ENCODE assay signal across 9 mouse cellular contexts in the genomic region with DNA sequence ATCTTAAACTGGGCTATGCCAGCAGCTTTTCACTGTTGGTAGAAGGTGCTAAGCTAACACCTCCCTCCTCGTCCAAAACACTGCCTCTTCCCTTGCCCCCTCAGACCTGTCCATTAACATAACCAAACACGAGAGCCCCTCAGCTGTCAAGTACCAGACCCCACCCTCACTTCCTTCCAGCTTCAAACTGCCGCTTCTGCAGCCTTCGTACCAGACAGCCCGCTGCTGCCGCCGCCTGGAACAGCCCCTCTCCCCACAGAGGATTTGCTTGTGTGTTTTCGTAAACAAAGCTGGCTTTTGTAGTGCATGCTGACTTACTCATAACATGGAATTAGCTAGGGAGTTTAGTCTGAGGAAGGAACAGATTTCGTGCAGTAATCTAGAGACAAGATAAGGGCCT. TPM values are rescaled to one million over a fixed set of nuclear protein-coding genes. Genes with fewer than 3 reads are reported as not detected.
DNase-seq lines count a peak whose midpoint lies in the region; ATAC-seq and TF ChIP-seq lines count a peak whose summit lies in the region.
"Had no signal": no experiment of that assay in that cellular context is flagged by ENCODE, and none has a peak within 500 bp of the region (broad histone marks: within the 10 kb centered on the region; RNA-seq: fewer than 3 reads in every experiment).

No protein-coding gene starts in this region.

- no peak overlapping the region for H3K9ac ChIP-seq in heart, embryonic 14.5 days (ENCODE audit: low read length)
- no peak overlapping the region for H3K9ac ChIP-seq in ES-Bruce4 (ENCODE audit: low read depth, poor library complexity, severe bottlenecking)
- 0 out of 2 replicates have a peak overlapping the region, but pooled peaks have one; percentile 22 for H3K9ac ChIP-seq in forebrain, embryonic 16.5 days (replicated peaks; ENCODE audit: low read depth, low read length)
- peak overlapping the region; percentile 34 for H3K9ac ChIP-seq in midbrain, embryonic 14.5 days (replicated peaks; ENCODE audit: low read length)
- H3K9ac ChIP-seq: liver, embryonic 15.5 days had no signal

- no peak overlapping the region for H3K27ac ChIP-seq in heart, embryonic 14.5 days (replicated peaks in 1 of 2; ENCODE audit: control insufficient read depth in 1 of 2, insufficient read depth in 1 of 2, low read depth in 2 of 2, low read length in 2 of 2)
- no peak overlapping the region for H3K27ac ChIP-seq in ES-Bruce4 (ENCODE audit: insufficient read depth, low read length)
- H3K27ac ChIP-seq in forebrain, embryonic 16.5 days (ENCODE audit: low read length): no peak overlapping the region
- H3K27ac ChIP-seq in midbrain, embryonic 14.5 days (replicated peaks; ENCODE audit: low read depth, low read length): peak overlapping the region; percentile 14; the same call in 1 of the 2 replicates
- H3K27ac ChIP-seq: liver, embryonic 15.5 days had no signal

- H3K9me3 ChIP-seq in heart, embryonic 14.5 days (ENCODE audit: control insufficient read depth, low read length): no peaks in the 10 kb centered on the region
- no peaks in the 10 kb centered on the region for H3K9me3 ChIP-seq in ES-Bruce4 (replicated peaks; ENCODE audit: control insufficient read depth, insufficient read depth, low read length, poor library complexity, severe bottlenecking)
- H3K9me3 ChIP-seq in forebrain, embryonic 16.5 days (ENCODE audit: control insufficient read depth, low read length): no peaks in the 10 kb centered on the region
- H3K9me3 ChIP-seq in midbrain, embryonic 14.5 days (ENCODE audit: control insufficient read depth, low read length): no peaks in the 10 kb centered on the region
- H3K9me3 ChIP-seq: liver, embryonic 15.5 days had no signal

- 6% methylated on average over 9 of the region's 9 CpGs for WGBS in heart, embryonic 14.5 days
- WGBS in forebrain, embryonic 16.5 days: 2% methylated on average over 9 of the region's 9 CpGs
- WGBS in midbrain, embryonic 14.5 days: 0% methylated on average over 9 of the region's 9 CpGs

- no peak for TF ChIP-seq CTCF in ES-Bruce4 (IDR thresholded peaks at IDR 0.05; ENCODE audit: low read depth, low read length)

- no peak for DNase-seq in heart, postnatal 14 days
- peak; percentile 74 for DNase-seq in midbrain, embryonic 14.5 days
- DNase-seq in layer of hippocampus, adult 18-20 months (ENCODE audit: low spot score in 2 of 2): no peak
- DNase-seq in adrenal gland, adult 8-10 months: no peak
- no peak for DNase-seq in cerebellum, adult 11 months

- TF ChIP-seq POLR2A in ES-Bruce4 (IDR thresholded peaks at IDR 0.05; ENCODE audit: insufficient read depth, low read length): no peak

- ATAC-seq in heart, embryonic 14.5 days (ENCODE audit: insufficient number of reproducible peaks, insufficient read depth, low FRiP score, low read depth): no peak
- ATAC-seq in forebrain, embryonic 16.5 days: no peak
- ATAC-seq in midbrain, embryonic 14.5 days (ENCODE audit: low FRiP score, low TSS enrichment): no peak

- H3K36me3 ChIP-seq in heart, embryonic 14.5 days (ENCODE audit: control insufficient read depth, insufficient read depth, low read length): no peaks in the 10 kb centered on the region
- no peaks in the 10 kb centered on the region for H3K36me3 ChIP-seq in ES-Bruce4 (ENCODE audit: control insufficient read depth, insufficient read depth, low read length, poor library complexity, severe bottlenecking)
- no peaks in the 10 kb centered on the region for H3K36me3 ChIP-seq in forebrain, embryonic 16.5 days (ENCODE audit: control insufficient read depth, insufficient read depth)
- H3K36me3 ChIP-seq in midbrain, embryonic 14.5 days (ENCODE audit: control insufficient read depth, insufficient read depth, low read length): no peaks in the 10 kb centered on the region
- H3K36me3 ChIP-seq: liver, embryonic 15.5 days had no signal

- no peak for TF ChIP-seq EP300 in ES-Bruce4 (IDR thresholded peaks at IDR 0.05; ENCODE audit: insufficient read depth, low read depth, low read length)

- H3K4me3 ChIP-seq in heart, embryonic 14.5 days (ENCODE audit: control insufficient read depth in 1 of 2, insufficient read depth in 1 of 2, low read depth in 1 of 2, low read length in 2 of 2): no peak overlapping the region
- H3K4me3 ChIP-seq in ES-Bruce4 (ENCODE audit: low read depth, low read length): 0 out of 2 replicates have a peak overlapping the region, but pooled peaks have one; percentile 2
- peak overlapping the region; percentile 72 for H3K4me3 ChIP-seq in forebrain, embryonic 16.5 days (replicated peaks; ENCODE audit: low read length)
- peak overlapping the region; percentile 68 for H3K4me3 ChIP-seq in midbrain, embryonic 14.5 days (replicated peaks; ENCODE audit: low read depth, low read length)
- H3K4me3 ChIP-seq: liver, embryonic 15.5 days had no signal

- H3K4me1 ChIP-seq in heart, embryonic 14.5 days (ENCODE audit: control insufficient read depth in 2 of 2, insufficient read depth in 2 of 2, low read length in 2 of 2): peaks cover 8 to 21% of the 10 kb centered on the region in 2 experiments; a peak in 3 of 4 replicates
- peaks cover 10% of the 10 kb centered on the region for H3K4me1 ChIP-seq in ES-Bruce4 (ENCODE audit: control insufficient read depth, insufficient read depth, low read length)
- H3K4me1 ChIP-seq in forebrain, embryonic 16.5 days (replicated peaks; ENCODE audit: control insufficient read depth, insufficient read depth, low read length): peaks cover 39% of the 10 kb centered on the region
- peaks cover 54% of the 10 kb centered on the region for H3K4me1 ChIP-seq in midbrain, embryonic 14.5 days (ENCODE audit: control insufficient read depth, insufficient read depth, low read length)

- peak overlapping the region; percentile 19; the same call in 1 of the 2 replicates for H3K4me2 ChIP-seq in heart, embryonic 14.5 days (ENCODE audit: low read length)
- H3K4me2 ChIP-seq in forebrain, embryonic 16.5 days (ENCODE audit: low read length): peak overlapping the region; percentile 81
- peak overlapping the region; percentile 84 for H3K4me2 ChIP-seq in midbrain, embryonic 14.5 days (ENCODE audit: low read length)

- intact Hi-C loops in heart, postnatal 14 days (cut with DNase I): no loop called here

- peaks cover 78% of the 10 kb centered on the region for H3K27me3 ChIP-seq in heart, embryonic 14.5 days (ENCODE audit: control insufficient read depth, insufficient read depth, low read length)
- no peaks in the 10 kb centered on the region for H3K27me3 ChIP-seq in ES-Bruce4 (ENCODE audit: control insufficient read depth, insufficient read depth, low read length, poor library complexity, severe bottlenecking)
- peaks cover 2% of the 10 kb centered on the region; the same call in 1 of the 2 replicates for H3K27me3 ChIP-seq in forebrain, embryonic 16.5 days (replicated peaks; ENCODE audit: control insufficient read depth, insufficient read depth, low read length)
- no peaks in the 10 kb centered on the region for H3K27me3 ChIP-seq in midbrain, embryonic 14.5 days (ENCODE audit: control insufficient read depth, insufficient read depth, low read length)

RNA-seq across cellular contexts. Expression of gene Scube3, which starts 1.8 kb away (rescaled TPM):
- polyA plus RNA-seq in heart, embryonic 14.5 days (2014; fragmentation: Nextera tagmentation; extraction: Ambion mirVana): 0.53 and 1.4 TPM in 2 replicates
- 1 to 10 TPM in 1 of 2 experiments, under 1 TPM in 1; 0.46 to 1.4 TPM for total RNA-seq in heart, postnatal 14 days (2021)
- 17.9 and 18.0 TPM in 2 replicates for polyA plus RNA-seq in ES-Bruce4 (2011; ENCODE audit: insufficient read depth, insufficient read length, low read depth, missing spikeins)
- 4.7 and 4.9 TPM in 2 replicates for polyA plus RNA-seq in forebrain, embryonic 16.5 days (2015; fragmentation: Nextera tagmentation; extraction: Ambion mirVana)
- polyA plus RNA-seq in midbrain, embryonic 14.5 days (2014; fragmentation: Nextera tagmentation; extraction: Ambion mirVana): 7.3 and 8.0 TPM in 2 replicates
- total RNA-seq in layer of hippocampus, adult 18-20 months (2021): 1 to 10 TPM; 1.3 to 1.9 TPM
- total RNA-seq in adrenal gland, adult 8-10 months (2022): 10 to 100 TPM; 12.1 to 19.7 (median 15.9) TPM

RNA-seq across cellular contexts. Expression of gene Zfp523, which starts 33.2 kb away (rescaled TPM):
- 19.2 and 23.0 TPM in 2 replicates for polyA plus RNA-seq in heart, embryonic 14.5 days (2014; fragmentation: Nextera tagmentation; extraction: Ambion mirVana)
- 10 to 100 TPM; 16.6 to 17.0 TPM for total RNA-seq in heart, postnatal 14 days (2021)
- 16.6 and 19.5 TPM in 2 replicates for polyA plus RNA-seq in ES-Bruce4 (2011; ENCODE audit: insufficient read depth, insufficient read length, low read depth, missing spikeins)
- polyA plus RNA-seq in forebrain, embryonic 16.5 days (2015; fragmentation: Nextera tagmentation; extraction: Ambion mirVana): 34.4 and 40.3 TPM in 2 replicates
- 41.8 and 51.9 TPM in 2 replicates for polyA plus RNA-seq in midbrain, embryonic 14.5 days (2014; fragmentation: Nextera tagmentation; extraction: Ambion mirVana)
- 100 to 1,000 TPM; 107 to 109 TPM for total RNA-seq in layer of hippocampus, adult 18-20 months (2021)
- total RNA-seq in adrenal gland, adult 8-10 months (2022): 10 to 100 TPM; 39.2 to 62.8 (median 49.0) TPM

Comparison
In these comparisons a context has a peak if more than half of its experiments do, and no peak if none do; other contexts are left out.
1. H3K4me2 ChIP-seq: peak in every context shown above with its lines; median percentile 84 in midbrain, embryonic 14.5 days; 81 in forebrain, embryonic 16.5 days; 19 in heart, embryonic 14.5 days.
2. H3K4me3 ChIP-seq: peak in ES-Bruce4 (single experiment), forebrain, embryonic 16.5 days (single experiment) and midbrain, embryonic 14.5 days (single experiment); none in heart, embryonic 14.5 days (0 of 2).
3. H3K9ac ChIP-seq: peak in forebrain, embryonic 16.5 days (single experiment) and midbrain, embryonic 14.5 days (single experiment); none in heart, embryonic 14.5 days (single experiment) and ES-Bruce4 (single experiment).